Mouse (Mus musculus): Measurements from ENCODE around the gene Elmod3.

The Elmod3 gene

DNA sequence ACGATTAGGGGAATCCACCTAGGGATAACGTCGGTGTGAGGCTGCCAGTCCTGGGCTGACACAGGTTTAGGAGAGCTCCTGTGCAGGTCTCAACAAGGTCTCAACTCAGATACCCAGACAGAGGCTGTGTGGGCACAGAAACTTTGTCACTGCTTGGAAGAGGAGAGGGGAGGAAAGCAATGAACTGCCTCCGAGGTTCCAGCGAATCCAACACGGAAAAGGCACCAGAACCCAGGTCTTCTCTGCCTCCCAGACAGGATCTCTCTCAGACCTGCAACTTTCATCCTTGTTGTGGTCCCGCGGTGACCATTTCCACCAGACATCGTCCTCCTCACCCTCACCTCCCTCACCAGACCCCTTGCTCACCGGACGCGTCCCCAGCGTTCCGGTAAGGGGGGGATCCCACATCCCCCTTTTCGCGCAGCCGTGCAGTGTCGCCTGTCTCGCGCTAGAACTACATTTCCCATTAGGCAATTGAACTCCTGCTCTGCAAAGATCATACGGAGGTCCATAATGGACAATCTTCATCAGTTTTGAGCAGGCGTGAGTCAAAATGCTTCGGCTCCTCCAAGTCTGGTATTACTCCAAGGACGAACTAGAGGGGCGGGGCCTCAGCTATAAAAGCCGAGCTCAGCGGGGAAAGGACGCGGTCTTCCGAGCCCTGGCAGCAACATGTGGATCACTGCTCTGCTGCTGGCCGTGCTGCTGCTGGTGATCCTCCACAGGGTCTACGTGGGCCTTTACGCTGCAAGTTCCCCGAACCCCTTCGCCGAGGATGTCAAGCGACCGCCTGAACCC is at the start of gene Elmod3, which contains the start of gene Retsat:
Gene Elmod3 (minus strand): TSS at position 458 of the 798 bp plus-strand sequence.
Gene Retsat (plus strand): TSS at position 520 of the 798 bp plus-strand sequence.
- in situ Hi-C loops (cut with MboI, MseI) = no loop called here

DNA sequence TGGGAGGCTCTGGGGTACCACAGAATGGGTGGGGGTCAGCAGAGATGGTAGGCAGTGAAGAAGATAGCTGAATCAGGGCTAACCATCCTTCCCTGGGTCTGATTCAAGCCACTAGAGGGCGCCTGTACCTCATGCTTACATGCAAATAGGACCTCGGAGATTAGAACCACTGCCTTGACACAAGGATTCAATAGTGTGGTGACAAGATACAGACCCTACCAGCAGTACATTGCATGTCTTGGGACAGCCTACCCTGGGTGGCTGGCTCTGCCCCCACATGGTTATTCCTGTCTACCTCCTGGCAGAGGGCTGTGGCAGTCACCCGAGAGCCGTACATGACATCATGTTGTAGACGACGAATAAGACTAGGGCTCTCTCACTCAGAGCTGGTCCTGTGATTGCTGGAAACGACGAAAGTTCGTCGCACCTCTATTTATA is 49.2 kb upstream of the Elmod3 start:
- in situ Hi-C loops (cut with MboI, MseI) = no loop called here

DNA sequence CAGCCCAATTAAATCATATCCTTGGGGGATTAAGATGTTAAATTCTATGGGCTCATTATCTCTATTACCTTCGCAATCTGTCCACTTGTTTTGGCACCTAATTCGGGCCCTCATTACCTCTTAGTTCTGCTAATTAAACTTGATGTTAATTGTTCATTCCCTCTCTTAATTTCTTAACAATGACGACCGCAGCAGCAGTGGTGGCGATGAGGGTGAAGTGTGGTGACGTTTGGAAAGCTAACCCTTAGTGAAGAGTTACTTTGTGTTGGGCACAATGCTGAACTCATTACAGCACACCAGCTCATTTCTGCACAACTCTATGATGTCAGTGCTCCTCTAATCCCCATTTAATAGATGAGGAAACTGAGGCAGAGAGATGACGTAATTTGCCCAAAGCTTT is 47.2 kb upstream of the Elmod3 start:
- in situ Hi-C loops (cut with MboI, MseI) = no loop called here

DNA sequence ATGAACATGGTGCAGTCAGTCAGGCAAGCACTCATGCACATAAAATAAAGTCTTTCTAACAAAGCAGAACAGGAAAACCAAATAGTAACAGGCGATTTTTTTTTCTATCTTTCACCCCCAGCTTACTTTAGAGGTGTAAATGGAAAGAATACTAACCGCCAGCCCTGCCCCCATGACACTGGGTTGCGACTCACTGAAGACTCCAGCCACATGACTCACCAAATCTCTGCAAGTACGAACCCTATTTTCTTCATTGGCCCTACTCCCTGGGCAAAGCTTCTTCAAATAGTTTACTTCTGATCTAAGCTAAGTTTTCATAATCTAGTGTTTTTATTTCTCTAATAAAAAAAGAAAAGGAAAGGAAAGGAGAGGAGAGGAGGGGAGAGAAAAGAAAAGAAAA is 46.4 kb upstream of the Elmod3 start:
- in situ Hi-C loops (cut with MboI, MseI) = no loop called here

DNA sequence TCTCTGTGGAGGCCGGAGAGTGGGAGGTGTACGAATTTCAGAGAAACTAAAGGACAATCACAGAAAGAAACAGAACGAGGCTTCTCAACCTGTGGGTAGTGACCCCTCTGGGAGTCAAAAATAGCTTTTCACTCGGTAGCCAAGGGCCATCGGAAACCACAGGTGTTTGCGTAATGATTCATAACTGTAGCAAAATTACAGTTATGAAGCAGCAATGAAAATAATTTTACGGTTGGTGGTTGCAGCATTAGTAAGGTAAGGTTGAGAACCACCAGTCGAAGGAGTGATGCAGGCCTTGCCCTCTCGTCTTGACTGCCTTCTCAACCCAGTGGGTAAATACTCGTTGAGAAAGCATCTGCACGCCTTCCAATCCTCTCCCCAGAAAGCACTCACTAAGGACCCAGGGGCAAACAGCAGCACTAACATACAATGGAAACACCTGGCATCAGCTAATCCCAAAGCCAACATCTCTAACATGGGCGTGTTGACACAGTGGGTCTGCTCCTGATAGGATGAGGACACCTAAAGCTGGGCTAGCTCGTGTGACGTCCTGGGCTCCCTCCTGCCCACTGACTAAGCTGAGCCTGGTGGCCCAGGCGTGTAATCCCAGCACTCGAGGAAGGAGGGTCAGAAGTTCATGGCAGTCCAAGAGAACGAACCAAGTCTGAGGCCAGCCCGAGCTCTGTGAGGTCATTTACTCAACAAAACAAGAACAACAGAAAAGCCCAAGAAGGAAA is 43.2 kb upstream of the Elmod3 start:
- in situ Hi-C loops (cut with MboI, MseI) = no loop called here

DNA sequence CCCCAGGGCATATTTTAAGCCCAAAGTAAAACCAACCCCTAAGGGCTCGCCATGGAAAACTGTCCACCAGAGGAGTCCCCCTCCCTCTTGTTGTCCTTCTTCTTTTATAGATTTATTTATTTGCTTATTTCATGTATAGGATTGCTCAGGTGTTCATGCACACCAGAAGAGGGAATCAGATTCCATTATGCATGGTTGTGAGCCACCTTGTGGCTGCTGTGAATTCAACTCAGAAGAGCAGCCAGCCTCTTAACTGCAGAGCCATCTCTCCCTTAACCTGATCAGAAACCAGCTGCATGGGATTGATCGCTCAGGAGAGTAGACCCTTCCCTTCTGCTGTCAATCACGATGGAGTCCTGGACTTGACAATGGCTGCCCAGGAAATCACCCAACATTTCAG is 38.7 kb upstream of the Elmod3 start:
- in situ Hi-C loops (cut with MboI, MseI) = no loop called here

DNA sequence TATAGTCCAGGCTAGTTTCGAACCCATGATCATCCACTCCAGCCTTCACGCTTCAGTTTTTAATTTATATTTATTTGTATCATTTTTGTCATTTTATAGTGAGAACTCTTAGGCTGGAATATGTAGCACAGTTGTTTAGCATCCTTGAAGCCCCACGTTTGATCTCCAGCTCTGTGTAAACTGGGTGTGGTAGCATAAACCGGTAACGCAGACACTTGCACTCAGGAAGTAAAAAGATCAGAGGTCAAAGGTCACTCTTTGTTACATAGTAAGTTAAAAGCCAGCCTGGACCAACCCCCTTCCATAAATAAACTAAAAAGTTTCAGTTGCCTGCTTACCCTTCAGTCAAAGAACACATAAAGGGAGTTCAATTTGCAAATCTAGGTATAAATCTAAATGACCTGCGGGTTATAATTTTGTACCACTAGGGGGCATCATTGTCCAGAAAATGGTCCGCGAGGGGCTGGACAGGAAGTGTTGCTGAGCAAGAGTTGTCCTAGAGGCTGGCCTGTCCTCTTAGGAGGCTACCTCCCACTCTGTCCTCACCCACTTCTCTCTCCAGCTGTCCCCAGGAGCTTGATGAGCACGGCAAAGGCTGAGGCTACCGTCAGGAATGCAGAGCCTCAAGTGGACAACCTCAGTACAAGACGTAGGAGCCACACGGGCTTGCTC is 37.7 kb upstream of the Elmod3 start:
- in situ Hi-C loops (cut with MboI, MseI) = no loop called here

DNA sequence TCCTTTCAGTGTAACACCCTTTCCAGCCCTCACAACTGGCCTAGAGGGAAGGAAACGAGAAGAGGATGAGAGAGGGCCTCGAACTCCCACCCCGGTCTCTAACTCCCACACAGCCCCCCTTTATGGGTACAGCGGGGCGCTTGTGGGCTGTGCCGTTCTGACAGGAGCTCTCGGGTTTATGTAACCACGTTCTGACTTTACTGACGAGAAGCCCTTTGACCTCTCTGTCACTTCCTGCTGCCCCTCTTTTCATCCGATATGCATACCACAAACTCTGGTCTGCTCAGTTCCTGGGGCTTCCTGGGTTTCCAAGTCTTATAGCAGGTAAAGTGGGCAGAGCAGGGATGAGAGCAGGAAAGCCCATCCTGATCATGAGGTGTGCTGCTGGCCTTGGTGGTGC is 36.1 kb upstream of the Elmod3 start:
- in situ Hi-C loops (cut with MboI, MseI) = no loop called here

DNA sequence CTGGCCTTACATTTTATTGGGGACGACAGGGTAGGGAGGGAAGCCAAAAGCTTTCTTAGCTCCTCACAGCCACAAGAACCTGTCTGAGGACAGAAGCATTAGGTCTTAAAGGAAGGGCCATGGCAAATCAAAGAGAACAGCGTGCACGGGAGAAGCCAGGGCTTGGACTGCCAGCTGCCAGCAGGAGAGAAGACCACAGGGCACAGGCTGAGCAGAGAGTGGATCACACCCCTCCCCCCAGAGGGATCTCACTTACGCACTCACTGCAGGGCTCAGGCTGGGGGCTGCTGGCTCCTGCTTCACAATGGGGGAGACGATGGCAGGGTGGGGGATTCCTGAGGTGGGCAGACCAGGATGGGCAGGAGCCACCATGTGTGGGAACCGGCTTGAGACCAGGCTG is 33.5 kb upstream of the Elmod3 start:
- in situ Hi-C loops (cut with MboI, MseI) = no loop called here

DNA sequence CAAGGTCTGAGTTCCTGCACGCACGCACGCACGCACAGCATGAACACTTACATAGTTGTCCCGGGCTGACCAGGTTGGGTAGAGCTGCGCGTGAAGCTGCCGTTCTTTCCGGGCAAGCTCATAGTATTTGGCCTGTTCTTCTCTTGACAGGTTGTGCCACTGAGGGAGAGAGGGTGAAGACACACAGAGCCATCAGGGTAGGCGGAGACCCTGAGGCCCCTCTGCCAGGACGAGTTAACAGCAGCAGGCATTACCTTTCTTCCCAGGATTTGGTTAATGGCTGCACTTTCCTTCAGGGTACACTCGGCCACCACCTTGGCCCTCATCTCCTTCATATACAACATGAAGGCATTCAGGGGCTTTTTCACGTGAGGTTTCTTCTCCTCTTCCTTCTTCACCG is 32.7 kb upstream of the Elmod3 start:
- in situ Hi-C loops (cut with MboI, MseI) = no loop called here

DNA sequence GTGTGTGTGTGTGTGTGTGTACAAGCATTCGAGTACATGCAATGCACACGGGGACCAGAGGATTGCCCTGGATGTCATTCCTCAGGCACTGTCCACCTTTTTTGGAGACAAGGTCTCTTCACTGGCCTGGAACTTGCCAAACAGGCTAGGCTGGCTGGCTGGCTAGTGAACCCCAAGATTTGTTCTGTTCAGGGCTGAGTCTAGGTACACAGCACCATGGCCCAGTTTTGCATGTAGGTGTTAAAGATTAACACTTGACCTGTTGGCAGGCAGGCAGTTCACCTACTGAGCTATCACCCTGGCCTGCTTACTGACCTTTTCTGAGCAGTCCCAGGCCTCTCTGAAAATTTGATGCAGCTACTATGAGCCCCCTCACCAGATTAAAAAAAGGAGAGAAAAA is 32.2 kb upstream of the Elmod3 start:
- in situ Hi-C loops (cut with MboI, MseI) = no loop called here

DNA sequence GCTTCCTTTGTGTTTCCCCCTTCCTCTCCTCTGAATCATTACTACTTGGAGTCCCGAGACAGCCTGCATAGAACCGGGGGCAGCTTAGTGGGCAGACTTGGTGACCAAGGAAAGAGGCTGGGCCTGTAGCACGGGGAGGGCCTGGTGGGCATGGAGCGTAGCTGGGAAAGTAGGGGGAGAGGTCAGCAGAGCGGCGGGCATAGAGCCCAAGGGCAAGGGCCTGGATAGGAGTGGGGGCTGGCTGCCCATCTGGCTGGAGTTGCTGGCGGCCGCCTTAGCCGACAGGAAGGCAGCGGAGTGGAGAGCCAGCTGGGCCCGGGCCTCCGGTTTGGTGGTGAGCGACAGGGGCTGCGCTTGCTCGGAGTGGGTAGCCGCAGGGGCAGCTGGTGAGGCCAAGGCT is 29.1 kb upstream of the Elmod3 start:
- in situ Hi-C loops (cut with MboI, MseI) = no loop called here

DNA sequence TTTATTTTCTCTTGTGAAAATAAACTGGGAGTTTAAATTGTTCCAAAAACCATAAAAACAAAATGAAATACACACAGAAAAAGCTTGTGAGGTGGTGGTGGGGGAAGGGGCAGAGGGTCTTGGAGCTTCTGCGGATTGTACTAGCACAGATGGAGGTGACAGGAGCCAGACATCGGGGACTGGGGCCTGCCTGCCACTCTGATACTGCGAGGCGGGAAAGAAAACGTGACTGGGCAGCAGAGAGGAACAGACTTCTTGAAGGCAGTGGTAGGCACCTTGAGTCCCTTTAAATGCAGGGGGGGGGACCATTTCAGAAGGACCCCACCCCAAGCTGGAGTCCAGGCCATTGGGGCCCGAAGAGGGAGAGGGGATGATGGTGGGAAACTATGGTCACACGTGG is 28.2 kb upstream of the Elmod3 start:
- in situ Hi-C loops (cut with MboI, MseI) = no loop called here

DNA sequence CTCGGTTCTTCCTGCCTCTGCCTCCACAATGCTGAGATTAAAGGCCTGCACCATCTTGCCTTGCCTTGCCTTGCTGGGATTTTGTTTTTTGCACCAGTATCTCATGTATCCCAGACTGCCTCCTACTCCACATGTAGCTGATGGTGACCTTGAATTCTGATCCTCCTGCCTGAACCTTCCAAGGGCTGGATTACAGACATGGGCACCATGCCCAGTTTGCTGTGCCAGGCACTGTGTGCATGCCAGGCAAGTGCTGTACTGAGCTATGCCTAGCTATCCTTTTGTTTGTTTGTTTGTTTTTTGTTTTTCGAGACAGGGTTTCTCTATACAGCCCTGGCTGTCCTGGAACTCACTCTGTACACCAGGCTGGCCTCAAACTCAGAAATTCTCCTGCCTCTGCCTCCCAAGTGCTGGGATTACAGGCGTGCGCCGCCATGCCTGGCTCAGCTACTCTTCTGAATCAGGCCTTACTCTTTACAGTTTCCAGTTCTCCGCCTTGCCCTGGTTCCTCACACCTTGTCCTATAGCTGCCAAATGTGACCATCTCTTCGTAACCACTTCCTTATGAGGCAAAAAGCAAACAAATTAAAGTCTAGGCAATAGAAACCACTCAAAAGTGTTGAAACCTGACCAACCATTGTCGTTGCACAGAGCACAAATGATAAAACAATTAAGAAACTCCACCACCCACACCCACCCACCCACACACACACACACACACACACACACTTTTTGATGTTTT is 25.6 kb upstream of the Elmod3 start:
- in situ Hi-C loops (cut with MboI, MseI) = no loop called here

DNA sequence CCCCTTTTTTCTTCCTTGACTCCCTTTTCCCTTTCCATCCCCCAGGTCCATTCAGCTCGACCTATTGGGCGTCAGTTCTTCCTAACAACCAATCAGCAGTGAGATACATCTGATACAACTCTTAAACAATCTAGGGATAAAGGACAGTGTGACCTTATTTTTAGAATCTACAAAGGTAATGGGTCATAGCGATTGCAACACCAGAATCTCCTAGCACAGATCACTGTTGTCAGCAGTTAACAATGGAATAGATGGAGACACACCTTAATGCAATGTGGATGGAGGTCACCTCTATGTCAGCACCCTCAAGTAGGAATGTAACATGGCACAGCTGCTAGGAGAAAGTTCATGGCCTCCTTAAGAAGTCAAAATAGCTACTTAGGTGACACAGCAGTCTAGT is 24.7 kb upstream of the Elmod3 start:
- in situ Hi-C loops (cut with MboI, MseI) = no loop called here

DNA sequence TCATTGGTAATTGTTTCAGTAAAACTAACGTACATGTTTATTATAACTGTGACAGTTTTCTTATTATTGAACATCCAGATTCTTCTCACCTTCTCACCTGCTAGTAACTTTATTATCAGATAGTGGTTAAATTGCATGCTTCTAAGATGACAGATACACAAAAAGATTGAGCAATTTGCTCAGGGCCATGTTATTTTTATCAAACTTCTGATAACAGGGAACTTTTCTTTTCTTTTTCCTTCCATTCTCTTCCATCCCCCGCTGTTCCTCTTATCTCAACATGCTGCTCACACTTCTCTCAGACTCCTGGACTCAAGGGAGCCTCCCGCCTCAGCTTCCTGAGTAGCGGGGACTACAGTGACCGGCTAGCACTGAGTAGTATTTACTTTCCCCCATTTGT is 22.7 kb upstream of the Elmod3 start:
- in situ Hi-C loops (cut with MboI, MseI) = no loop called here

DNA sequence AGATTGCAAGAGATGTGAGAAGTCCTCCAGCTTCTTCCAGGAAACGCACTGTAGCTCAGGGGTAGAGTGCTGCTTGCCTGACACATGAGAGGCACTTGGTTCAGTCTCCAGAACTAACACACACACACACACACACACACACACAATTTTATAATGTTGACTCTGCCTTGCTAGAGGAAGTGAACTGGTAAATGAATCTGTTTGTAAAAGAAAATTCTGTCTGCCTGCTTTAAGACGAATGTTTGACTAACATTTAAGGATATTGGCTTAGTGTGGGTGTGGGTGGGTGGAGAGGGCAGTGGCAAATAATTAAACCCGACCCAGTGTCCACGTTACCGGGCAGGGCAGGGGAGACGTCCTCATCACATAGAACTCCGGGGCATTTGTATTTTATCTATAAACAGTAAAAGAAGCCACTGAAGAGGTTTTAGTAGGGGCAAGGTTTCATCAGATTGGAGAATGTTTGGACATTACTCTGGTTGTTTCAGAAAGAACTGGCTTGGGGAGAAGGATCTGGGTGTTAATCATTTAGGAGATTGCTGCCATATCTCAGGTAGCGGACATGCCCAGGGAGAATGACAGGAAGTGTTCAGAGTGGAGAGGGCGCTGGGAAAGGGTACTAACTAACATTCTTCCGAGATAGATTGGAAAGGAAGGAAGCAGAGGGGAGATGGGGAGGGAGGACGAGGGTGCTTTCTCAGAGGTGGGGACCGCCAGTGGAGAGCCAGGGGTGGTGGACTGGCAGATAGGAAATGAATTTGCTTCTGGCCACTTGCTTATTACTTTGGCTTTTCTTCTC is 21.7 kb upstream of the Elmod3 start:
- in situ Hi-C loops (cut with MboI, MseI) = no loop called here

DNA sequence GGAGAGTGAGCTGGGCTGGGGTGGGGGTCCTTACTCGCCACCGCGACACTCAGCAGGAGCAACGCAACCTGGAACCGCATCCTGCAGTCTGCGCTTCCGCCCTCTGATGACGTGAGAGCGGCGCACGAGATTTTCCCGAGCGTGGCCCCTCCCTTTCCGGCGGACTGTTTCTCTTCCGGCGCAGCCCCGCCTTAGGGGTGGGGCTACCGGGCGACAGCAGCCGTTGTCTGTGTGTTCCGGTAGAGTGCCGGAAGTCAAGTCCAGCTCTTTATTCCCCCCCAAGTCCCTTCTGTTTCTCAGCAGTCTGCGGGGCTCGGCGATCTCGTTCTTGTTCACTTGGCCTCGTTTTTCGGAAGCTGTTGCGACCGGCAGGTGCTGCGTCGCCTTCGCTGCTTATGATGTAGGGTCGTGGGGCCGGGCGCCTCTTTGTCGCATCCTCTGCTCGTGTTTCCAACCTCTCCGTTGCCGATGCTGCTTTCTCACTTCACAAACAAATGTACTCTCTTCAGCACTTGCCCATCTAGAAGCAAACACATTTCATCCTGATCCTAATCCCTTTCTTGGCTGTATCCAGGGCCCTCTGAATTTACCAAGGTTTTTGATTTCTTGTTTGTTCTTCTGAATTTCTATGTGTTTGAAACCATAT is 18.6 kb upstream of the Elmod3 start, which contains the start of gene Tgoln1:
Gene Tgoln1 (minus strand): TSS at position 358 of the 646 bp plus-strand sequence.
- in situ Hi-C loops (cut with MboI, MseI) = no loop called here

DNA sequence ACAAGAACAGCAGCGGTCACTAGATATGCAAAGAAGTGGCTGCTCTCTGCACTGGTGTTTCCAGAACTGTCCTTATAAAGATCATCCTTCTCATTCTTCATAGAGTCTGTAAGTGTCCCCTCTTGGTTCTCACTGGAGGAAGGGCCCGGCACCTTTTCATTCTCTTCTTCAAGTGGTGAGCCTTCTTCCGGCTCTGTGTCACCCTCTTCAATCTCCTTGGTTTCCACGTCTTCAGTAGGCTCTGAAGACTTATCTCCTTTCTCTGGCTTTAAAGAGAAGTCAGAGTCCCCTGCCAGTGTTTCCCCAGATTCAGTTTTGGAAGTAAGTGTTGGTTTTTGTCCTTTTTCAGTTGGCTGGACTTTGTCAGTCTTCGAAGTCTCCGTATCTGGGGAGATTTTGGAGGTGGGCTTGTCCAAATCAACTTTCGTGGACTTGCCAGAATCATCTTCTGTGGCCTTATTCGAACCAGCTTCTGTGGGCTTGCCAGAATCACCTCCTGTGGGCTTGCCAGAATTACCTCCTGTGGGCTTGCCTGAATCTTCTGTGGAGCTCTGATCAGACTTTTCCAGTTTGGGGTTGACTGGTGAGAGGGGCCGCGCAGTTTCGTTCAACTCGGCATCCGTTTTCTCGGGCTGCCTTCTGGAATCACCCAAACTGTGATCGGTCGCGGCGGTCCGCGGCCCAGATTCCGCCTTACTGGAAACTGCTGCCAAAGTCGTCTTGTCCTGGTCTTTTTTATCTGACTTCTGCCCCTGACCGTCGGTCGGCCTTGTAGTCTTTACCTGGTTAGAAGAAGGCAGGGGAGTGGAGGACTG is 17.6 kb upstream of the Elmod3 start:
- in situ Hi-C loops (cut with MboI, MseI) = no loop called here

DNA sequence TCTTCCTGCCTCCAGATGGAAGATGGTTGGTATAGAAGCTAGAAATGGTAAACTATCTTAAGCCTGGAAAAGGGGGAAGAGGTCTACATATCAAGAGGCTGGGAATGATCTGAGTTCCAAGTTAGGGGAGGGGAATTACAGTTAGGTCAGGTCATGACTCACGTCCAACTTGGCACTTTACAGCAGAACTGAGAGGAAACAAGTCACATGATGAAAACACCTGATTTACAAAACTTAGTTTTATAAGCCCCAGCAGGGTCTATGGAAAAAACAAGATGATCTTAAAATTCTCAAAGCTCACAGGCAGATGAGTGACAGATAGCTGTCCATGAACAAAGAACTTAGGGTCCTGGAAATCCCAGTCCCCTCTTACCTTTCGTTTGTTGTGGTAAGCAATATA is 16.9 kb upstream of the Elmod3 start:
- in situ Hi-C loops (cut with MboI, MseI) = no loop called here
